Mouse (Mus musculus) adrenal gland (tissue): Measurements from ENCODE around the gene Magi1.
"Not testable (repeated sequence)": the region's sequence is repeated elsewhere in the genome, so short reads cannot be mapped to it uniquely, and the experiment has no call there.

Experiments
- intact Hi-C: fragments of 180-260 bp; cut with DNase I; formaldehyde crosslinking; loops from one replicate; pipeline ENCODE4 v1.15.1; 2025

The Magi1 gene

GRCm38 (mm10) chr6:94003586-94003985 is 280.1 kb downstream of the Magi1 start:
- intact Hi-C loops, result not testable (repeated sequence)

GRCm38 (mm10) chr6:93996841-93997485 is 286.8 kb downstream of the Magi1 start:
- intact Hi-C loops, result loop anchor here (5.0 kb wide), 1 partner anchor 40 kb away; no protein-coding TSS in a partner anchor

GRCm38 (mm10) chr6:93987561-93987960 is 296.2 kb downstream of the Magi1 start:
- intact Hi-C loops, result loop anchor here (2.0 to 10.0 kb wide), 2 partner anchors 229 to 1203 kb away; no protein-coding TSS in a partner anchor

GRCm38 (mm10) chr6:93985111-93985510 is 298.6 kb downstream of the Magi1 start:
- intact Hi-C loops, result loop anchor here (10.0 kb wide), 1 partner anchor 1200 kb away; no protein-coding TSS in a partner anchor

- intact Hi-C loops, result loop anchor here (10.0 kb wide), 1 partner anchor 1199 kb away; no protein-coding TSS in a partner anchor
Observed at GRCm38 (mm10) chr6:93983551-93983950, 300.2 kb downstream of the Magi1 start.

- intact Hi-C loops, result loop anchor here (10.0 kb wide), 1 partner anchor 1196 kb away; no protein-coding TSS in a partner anchor
Observed at GRCm38 (mm10) chr6:93981211-93981610, 302.5 kb downstream of the Magi1 start.

- intact Hi-C loops, result no loop called here
Observed at GRCm38 (mm10) chr6:93979241-93979640, 304.5 kb downstream of the Magi1 start.

- intact Hi-C loops, result no loop called here
Observed at GRCm38 (mm10) chr6:93968721-93969120, 315.0 kb downstream of the Magi1 start.

GRCm38 (mm10) chr6:93962757-93963336 is 320.9 kb downstream of the Magi1 start:
- intact Hi-C loops, result no loop called here

- intact Hi-C loops, result no loop called here
Observed at GRCm38 (mm10) chr6:93961782-93962181, 321.9 kb downstream of the Magi1 start.

- intact Hi-C loops, result no loop called here
Observed at GRCm38 (mm10) chr6:93957172-93957571, 326.5 kb downstream of the Magi1 start.

- intact Hi-C loops, result no loop called here
Observed at GRCm38 (mm10) chr6:93946612-93947011, 337.1 kb downstream of the Magi1 start.

GRCm38 (mm10) chr6:93936359-93936758 is 347.4 kb downstream of the Magi1 start:
- intact Hi-C loops, result no loop called here

GRCm38 (mm10) chr6:93935793-93936192 is 347.9 kb downstream of the Magi1 start:
- intact Hi-C loops, result no loop called here

GRCm38 (mm10) chr6:93934700-93935099 is 349.0 kb downstream of the Magi1 start:
- intact Hi-C loops, result no loop called here

- intact Hi-C loops, result no loop called here
Observed at GRCm38 (mm10) chr6:93924568-93924967, 359.1 kb downstream of the Magi1 start.

- intact Hi-C loops, result no loop called here
Observed at GRCm38 (mm10) chr6:93923972-93924371, 359.7 kb downstream of the Magi1 start.

- intact Hi-C loops, result no loop called here
Observed at GRCm38 (mm10) chr6:93923351-93923750, 360.4 kb downstream of the Magi1 start.

- intact Hi-C loops, result no loop called here
Observed at GRCm38 (mm10) chr6:93922931-93923330, 360.8 kb downstream of the Magi1 start.

GRCm38 (mm10) chr6:93913226-93913861 is 370.4 kb downstream of the Magi1 start:
- intact Hi-C loops, result no loop called here

- intact Hi-C loops, result no loop called here
Observed at GRCm38 (mm10) chr6:93912582-93913225, 371.0 kb downstream of the Magi1 start.
